Mouse (Mus musculus): ENCODE results near the gene Ppid.
A peak's percentile ranks its signal among the peaks of the same experiment; 100 is the strongest.

Gene Ppid

GRCm38 (mm10) chr3:79590863-79591792 is at the start of gene Ppid:
Ppid (plus strand) TSS chr3:79591342.
- DNase-seq = peak; percentile 82 to 89

- DNase-seq = peak in 1 of 2 experiments; percentile 55
Measured at GRCm38 (mm10) chr3:79542585-79542984, 48.6 kb upstream of the Ppid start.

- no peak for DNase-seq
Measured at GRCm38 (mm10) chr3:79548681-79549437, 42.3 kb upstream of the Ppid start.

GRCm38 (mm10) chr3:79549751-79550393 is 41.3 kb upstream of the Ppid start:
- no peak for DNase-seq

DNA sequence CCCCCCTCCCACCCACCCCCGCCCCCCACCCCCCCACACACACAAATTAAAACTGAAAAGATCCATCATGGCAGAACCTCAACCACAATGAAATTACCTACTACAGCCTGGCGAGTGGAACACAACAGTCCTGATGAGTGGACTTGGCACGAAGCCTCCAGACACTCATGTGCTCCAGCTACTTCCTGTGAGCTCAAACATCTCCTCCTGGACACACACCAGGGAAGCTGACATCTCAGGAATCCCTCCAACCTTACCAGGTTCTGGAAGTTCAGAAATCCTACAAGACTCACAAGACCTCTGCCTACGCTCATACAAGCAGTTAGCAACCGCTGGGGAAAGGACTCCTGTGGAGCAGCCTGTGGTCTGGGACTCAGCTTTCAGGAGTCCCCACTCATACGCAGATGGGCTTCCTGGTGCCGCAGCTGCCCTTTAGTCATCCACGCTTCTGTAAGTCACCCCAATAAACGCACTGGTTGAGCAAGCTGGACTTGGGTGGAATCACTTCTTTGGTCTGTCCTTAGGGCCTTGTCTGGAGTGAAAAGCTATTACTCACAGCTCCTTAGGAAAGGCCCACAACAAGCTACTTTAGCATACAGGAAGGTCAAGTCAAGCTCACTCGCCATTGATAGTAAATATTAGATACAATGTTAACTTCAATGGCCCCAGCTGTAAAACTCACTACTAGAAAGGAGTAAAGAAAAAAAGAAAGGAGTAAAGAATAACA is 39.2 kb upstream of the Ppid start:
- DNase-seq = no peak

GRCm38 (mm10) chr3:79553779-79554178 is 37.4 kb upstream of the Ppid start:
- DNase-seq = no peak

- no peak for DNase-seq
Measured at GRCm38 (mm10) chr3:79555061-79555460, 36.1 kb upstream of the Ppid start.

- peak; percentile 68 to 76 for DNase-seq
Measured at GRCm38 (mm10) chr3:79559021-79559772, 31.9 kb upstream of the Ppid start.

GRCm38 (mm10) chr3:79559773-79560045 is 31.4 kb upstream of the Ppid start:
- peak; percentile 18 to 53 for DNase-seq

- DNase-seq = no peak
Measured at GRCm38 (mm10) chr3:79560555-79560954, 30.6 kb upstream of the Ppid start.

GRCm38 (mm10) chr3:79561784-79562715 is 29.1 kb upstream of the Ppid start:
- DNase-seq = no peak

DNA sequence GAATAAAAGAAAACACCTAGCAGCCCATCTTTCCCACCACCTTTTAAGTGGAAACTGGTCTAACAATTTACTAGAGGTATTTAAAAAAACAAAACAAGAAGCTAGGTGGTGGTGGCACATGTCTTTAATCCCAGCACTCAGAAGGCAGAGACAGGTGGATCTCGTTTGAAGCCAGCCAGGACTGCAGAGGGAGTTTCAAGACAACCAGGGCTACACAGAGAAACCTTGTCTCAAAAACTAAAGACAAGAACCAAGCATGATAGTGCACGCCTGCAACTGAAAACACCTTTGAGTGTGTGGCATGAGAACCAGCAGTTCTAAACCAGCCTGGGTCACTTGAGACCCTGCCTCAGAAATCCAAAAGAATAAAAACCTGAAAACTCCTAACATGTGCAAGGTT is 27.6 kb upstream of the Ppid start:
- DNase-seq = no peak

GRCm38 (mm10) chr3:79564875-79565606 is 26.1 kb upstream of the Ppid start:
- no peak for DNase-seq

DNA sequence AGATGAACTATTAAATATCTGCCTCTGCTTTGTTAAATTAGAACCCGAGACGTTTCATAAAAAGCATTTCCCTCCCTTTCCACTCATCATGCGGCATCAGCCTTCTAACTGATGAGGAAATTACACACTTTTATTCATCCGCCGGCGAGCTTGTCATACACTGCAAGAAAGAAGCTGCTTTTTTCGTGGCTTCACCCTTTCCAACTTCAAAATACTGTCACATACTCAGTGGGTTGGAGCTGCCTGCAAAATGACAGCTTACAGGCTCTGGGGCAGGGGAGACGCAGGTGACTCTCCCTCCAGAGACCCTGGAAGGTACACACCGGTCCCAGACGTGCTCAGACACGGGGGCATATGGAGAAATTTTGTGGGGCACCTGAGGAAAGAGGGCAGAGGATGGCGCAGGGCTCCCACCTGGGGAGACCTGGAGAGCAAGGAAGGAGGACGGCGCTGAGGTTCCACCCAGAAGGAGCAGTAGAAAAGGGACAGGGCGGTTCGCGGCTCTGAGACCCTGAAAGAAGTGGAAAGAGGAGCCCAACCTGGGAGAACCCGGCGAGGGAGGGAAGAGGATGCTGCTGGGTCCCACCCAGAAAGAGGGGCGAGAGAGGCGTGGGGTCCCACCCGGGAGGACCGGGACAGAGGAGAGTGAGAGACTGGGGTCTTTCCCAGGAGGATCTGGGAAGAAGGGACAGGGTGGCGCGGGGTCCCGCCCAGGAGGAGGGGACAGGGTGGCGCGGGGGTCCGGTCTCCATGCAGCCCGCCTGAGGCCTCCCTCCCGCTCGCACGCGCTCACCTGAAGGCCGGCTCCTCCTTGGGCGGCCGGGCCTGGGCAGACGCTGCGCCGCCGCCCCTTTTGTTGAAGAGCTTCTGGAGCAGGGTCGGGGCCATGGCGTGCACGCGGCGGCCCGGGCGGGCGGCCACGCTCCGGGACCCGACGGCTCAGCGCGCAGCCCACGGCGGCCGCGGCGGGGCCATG is 24.1 kb upstream of the Ppid start:
- peak in 1 of 2 experiments; percentile 61 for DNase-seq

DNA sequence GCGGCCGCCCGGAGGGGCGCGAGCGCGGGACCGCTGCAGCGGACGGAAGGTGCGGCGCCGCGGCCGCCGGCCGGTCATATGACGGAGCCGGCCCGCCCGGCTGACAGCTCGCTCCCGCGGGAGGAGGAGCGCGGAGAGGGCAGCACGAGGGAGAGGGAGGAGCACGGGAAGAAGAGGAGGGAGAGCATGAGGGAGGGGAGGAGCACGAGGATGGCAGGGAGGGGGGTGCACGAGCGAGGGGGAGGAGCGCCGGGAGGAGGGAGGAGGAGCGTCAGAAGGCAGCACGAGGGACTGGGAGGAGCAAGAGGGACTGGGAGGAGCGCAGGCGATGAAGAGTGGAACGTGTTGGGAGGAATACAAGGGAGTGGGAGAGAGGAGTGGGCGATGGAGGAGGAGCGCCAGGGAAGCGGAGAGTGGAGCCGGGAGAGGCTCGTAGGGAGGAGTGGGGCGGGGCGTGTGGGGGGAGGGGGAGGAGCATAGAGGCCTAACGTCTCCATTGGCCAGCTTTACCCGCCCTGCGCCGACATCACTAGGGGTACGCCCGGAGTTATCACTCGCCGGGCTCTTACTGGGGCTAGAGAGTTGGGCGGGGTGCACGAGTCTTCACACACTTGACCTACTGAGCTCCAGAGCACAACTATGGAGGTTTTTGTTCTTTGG is 23.3 kb upstream of the Ppid start, which contains the start of gene Fnip2:
Gene Fnip2, minus strand, starts transcription at position 94 of the 660 bp plus-strand sequence.
- peak; percentile 87 to 94 for DNase-seq

DNA sequence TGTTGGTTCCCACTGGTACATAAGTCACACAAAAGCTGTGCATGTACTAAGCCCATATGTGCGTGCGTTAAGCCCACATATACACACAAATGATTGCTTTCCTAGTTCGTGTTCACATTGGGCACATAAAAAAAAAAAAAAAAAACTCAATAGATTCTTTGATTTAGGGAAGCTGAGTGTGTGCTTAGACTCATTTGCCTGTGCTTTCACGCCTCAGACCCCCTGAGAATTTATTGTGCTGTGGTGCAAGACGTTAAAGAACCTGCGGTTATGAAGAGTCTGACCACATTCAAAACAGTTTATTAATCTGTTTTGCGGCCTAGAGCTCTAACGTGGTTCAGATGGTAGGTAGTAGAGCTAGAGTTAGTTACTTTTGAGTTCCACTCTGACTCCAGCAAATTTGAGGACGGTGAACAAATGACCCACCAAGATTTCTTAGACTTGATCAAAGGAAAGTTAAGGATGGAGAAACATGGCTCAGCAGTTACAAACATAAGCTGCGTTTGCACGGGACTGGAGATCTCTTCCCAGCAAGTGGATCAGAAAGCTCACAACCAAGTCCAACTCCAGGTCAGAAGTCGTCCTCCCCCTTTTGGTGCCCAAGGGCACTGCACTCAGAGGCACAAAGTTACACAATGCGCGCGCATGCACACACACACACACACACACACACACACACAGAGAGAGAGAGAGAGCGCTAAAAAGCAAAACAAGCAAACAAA is 22.4 kb upstream of the Ppid start:
- no peak for DNase-seq

GRCm38 (mm10) chr3:79569351-79569681 is 21.8 kb upstream of the Ppid start:
- DNase-seq = no peak

- DNase-seq = no peak
Measured at GRCm38 (mm10) chr3:79572399-79572798, 18.7 kb upstream of the Ppid start.

All from kidney, postnatal 4 days (tissue).